Mouse (Mus musculus): ENCODE measurements around the gene D11Wsu47e. TPM values are rescaled to one million over a fixed set of nuclear protein-coding genes. Genes with fewer than 3 reads are reported as not detected.

The D11Wsu47e gene
- total RNA-seq, 2 experiments from 2014 or later: 11.3 to 16.7 TPM

- DNase-seq (ENCODE audit: low spot score in 2 of 2): peak in 1 of 2 experiments; percentile 42
Observed at GRCm38 (mm10) chr11:113733631-113734364, 49.6 kb downstream of the D11Wsu47e start.

- no peak for DNase-seq (ENCODE audit: low spot score in 2 of 2)
Observed at GRCm38 (mm10) chr11:113735151-113735550, 50.9 kb downstream of the D11Wsu47e start.

GRCm38 (mm10) chr11:113736848-113737552 lies 52.8 kb downstream of the D11Wsu47e start:
- DNase-seq (ENCODE audit: low spot score in 2 of 2): no peak

GRCm38 (mm10) chr11:113737553-113737854 lies 53.3 kb downstream of the D11Wsu47e start:
- DNase-seq (ENCODE audit: low spot score in 2 of 2): no peak

- no peak for DNase-seq (ENCODE audit: low spot score in 2 of 2)
Observed at GRCm38 (mm10) chr11:113737912-113738311, 53.7 kb downstream of the D11Wsu47e start.

- DNase-seq (ENCODE audit: low spot score in 2 of 2): no peak
Observed at GRCm38 (mm10) chr11:113739213-113739612, 55.0 kb downstream of the D11Wsu47e start.

GRCm38 (mm10) chr11:113740100-113740499 lies 55.9 kb downstream of the D11Wsu47e start:
- DNase-seq (ENCODE audit: low spot score in 2 of 2): no peak

- DNase-seq (ENCODE audit: low spot score in 2 of 2): no peak
Observed at GRCm38 (mm10) chr11:113742998-113743397, 58.8 kb downstream of the D11Wsu47e start.

Other genes starting within 250 kb of the D11Wsu47e start
- under 1 TPM in 1 of 2 experiments, not detected in 1; 0.13 TPM for gene Sstr2, start 65.1 kb upstream of the D11Wsu47e start, total RNA-seq (2021)
- gene Cog1, start 35.2 kb upstream of the D11Wsu47e start, total RNA-seq (2021): 10 to 100 TPM; 23.0 to 26.6 TPM
- 1 to 10 TPM; 8.2 to 8.9 TPM for gene Slc39a11, start 34.3 kb upstream of the D11Wsu47e start, total RNA-seq (2021)
- gene Fam104a, start 257 bp upstream of the D11Wsu47e start, total RNA-seq (2021): 10 to 100 TPM; 29.4 to 31.3 TPM
- gene Cpsf4l, start 25.6 kb downstream of the D11Wsu47e start, total RNA-seq (2021): not detected
- gene Cdc42ep4, start 67.5 kb downstream of the D11Wsu47e start, total RNA-seq (2021): 10 to 100 TPM; 26.3 to 27.5 TPM